Mouse (Mus musculus): ENCODE results near the gene Lax1. TPM values are rescaled to one million over a fixed set of nuclear protein-coding genes. Genes with fewer than 3 reads are reported as not detected.
"Not testable (repeated sequence)": the region's sequence is repeated elsewhere in the genome, so short reads cannot be mapped to it uniquely, and the experiment has no call there.

The Lax1 gene
- total and polyA plus RNA-seq, 3 experiments, result 14.2 to 15.6 (median 14.9) TPM

DNA sequence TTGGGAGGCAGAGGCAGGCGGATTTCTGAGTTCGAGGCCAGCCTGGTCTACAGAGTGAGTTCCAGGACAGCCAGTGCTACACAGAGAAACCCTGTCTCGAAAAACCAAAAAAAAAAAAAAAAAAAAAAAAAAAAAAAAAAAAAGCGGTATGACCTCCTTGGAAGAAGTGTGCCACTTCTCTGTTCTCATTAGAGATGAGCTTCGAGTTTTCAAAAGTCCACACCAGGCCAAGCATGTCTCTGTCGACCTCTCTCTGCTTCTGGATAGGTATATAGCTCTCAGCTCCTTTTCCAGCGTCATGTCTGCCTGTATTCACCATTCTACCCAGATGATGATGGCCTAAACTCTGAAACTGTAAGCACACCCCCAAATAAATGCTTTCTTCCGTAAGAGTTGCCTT, 24.2 kb downstream of the Lax1 start:
- TF ChIP-seq ZNF384 (IDR thresholded peaks at IDR 0.05; ENCODE audit: low read depth, low read length), result peak; percentile 80
- not testable (repeated sequence) for H3K9me3 ChIP-seq (replicated peaks; ENCODE audit: low read length)
- peak overlapping the region; percentile 62; the same call in 1 of the 2 replicates for H3K9ac ChIP-seq (ENCODE audit: insufficient read depth, low read depth)

DNA sequence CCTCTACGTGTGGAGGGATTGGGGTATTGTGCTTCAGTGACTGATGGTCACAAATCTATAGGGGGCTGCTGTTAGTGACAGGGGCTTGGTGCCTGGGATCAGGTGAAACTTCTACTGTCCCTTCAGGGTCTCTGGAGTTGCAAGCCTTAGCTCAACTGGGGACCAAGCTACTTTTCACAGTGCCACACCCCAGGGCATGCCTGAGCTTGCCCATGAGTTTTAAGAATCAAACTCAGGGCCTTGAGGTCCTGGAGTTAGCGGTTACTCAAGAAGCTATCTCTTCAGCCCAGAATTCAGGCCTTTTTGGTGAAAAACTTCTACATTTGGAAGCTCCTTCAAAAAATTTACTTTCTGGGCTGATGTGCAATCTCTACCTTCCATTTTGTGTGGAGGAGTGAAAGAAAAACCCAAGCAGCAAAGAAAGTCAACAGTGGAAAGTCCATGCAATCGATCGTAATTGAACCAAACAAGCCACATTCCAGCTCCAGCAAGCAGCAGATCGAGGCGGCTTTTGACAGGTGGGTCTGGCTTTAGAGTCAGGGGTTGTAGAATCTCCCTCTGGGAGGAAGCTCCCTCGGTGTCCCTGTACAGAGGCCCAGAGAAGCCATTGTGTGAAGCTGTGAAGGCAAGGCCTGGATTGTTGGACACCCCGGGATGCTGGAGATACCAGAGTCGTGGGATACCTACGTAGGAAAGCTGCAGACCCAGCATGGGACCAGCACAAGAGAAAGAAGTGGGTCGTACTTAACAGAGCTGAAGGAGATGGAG, 25.5 kb downstream of the Lax1 start:
- in situ Hi-C loops (cut with MboI; ENCODE audit: low pct_ligation_motif_present, low pct_unique_long_range_greater_than_20kb, low sequenced_read_pairs) (no loop called here), dilution Hi-C loops (cut with MboI; ENCODE audit: extremely low pct_ligation_motif_present, extremely low pct_unique_long_range_greater_than_20kb, low sequenced_read_pairs) (no loop called here)
- TF ChIP-seq TCF12 (IDR thresholded peaks at IDR 0.05; ENCODE audit: low read depth, low read length) (peak; percentile 61; the same call in 1 of the 2 replicates), POLR2AphosphoS2 (IDR thresholded peaks at IDR 0.05; ENCODE audit: low read depth, low read length) (no peak), HCFC1 (IDR thresholded peaks at IDR 0.05; ENCODE audit: low read depth, low read length) (peak; percentile 47), KAT2A (IDR thresholded peaks at IDR 0.05; ENCODE audit: insufficient replicate concordance, low read length) (0 out of 2 replicates have a peak, but pooled peaks have one; percentile 53), MAFK (IDR thresholded peaks at IDR 0.05; ENCODE audit: insufficient replicate concordance, low read length) (no peak), E2F4 (IDR thresholded peaks at IDR 0.05; ENCODE audit: insufficient replicate concordance, low read depth, low read length) (0 out of 2 replicates have a peak, but pooled peaks have one; percentile 41), PAX5 (IDR thresholded peaks at IDR 0.05; ENCODE audit: low read length) (no peak), MEF2A (IDR thresholded peaks at IDR 0.05; ENCODE audit: borderline replicate concordance, low read depth, low read length) (peak; percentile 36; the same call in 1 of the 2 replicates), ETS1 (conservative IDR thresholded peaks at IDR 0.05; ENCODE audit: low read depth, low read length) (no peak; the same call in 1 of the 2 replicates), ZMIZ1 (IDR thresholded peaks at IDR 0.05; ENCODE audit: low read depth, low read length) (no peak), BHLHE40 (IDR thresholded peaks at IDR 0.05; ENCODE audit: low read depth, low read length) (peak; percentile 18; the same call in 1 of the 2 replicates), MAX (IDR thresholded peaks at IDR 0.05; ENCODE audit: low read length) (peak; percentile 57), MYC (IDR thresholded peaks at IDR 0.05; ENCODE audit: low read depth, low read length) (no peak; the same call in 1 of the 2 replicates), EP300 (IDR thresholded peaks at IDR 0.05; ENCODE audit: low read length) (peak; percentile 59), MAZ (IDR thresholded peaks at IDR 0.05; ENCODE audit: low read depth, low read length) (0 out of 2 replicates have a peak, but pooled peaks have one; percentile 36), CHD1 (IDR thresholded peaks at IDR 0.05; ENCODE audit: low read depth, low read length) (peak; percentile 98), SIN3A (IDR thresholded peaks at IDR 0.05; ENCODE audit: low read length) (0 out of 2 replicates have a peak, but pooled peaks have one; percentile 57), ZKSCAN1 (IDR thresholded peaks at IDR 0.05; ENCODE audit: borderline replicate concordance, low read depth, low read length) (no peak), MXI1 (IDR thresholded peaks at IDR 0.05; ENCODE audit: low read depth, low read length) (peak; percentile 64; the same call in 1 of the 2 replicates), POLR2A (IDR thresholded peaks at IDR 0.05; ENCODE audit: low read depth, low read length) (peak; percentile 54), NELFE (IDR thresholded peaks at IDR 0.05; ENCODE audit: low read depth, low read length) (peak; percentile 46; the same call in 1 of the 2 replicates), IRF4 (IDR thresholded peaks at IDR 0.05; ENCODE audit: low read depth, low read length) (peak; percentile 52; the same call in 1 of the 2 replicates), GABPA (IDR thresholded peaks at IDR 0.05; ENCODE audit: insufficient replicate concordance, low read depth, low read length) (no peak), SMC3 (IDR thresholded peaks at IDR 0.05; ENCODE audit: low read depth, low read length) (no peak), ZC3H11A (IDR thresholded peaks at IDR 0.05; ENCODE audit: low read depth, low read length) (no peak)
- Histone ChIP-seq H3K27me3 (replicated peaks) (no peaks in the 10 kb centered on the region), H3K79me2 (replicated peaks; ENCODE audit: control insufficient read depth, extremely low read depth, insufficient read depth, poor library complexity, severe bottlenecking) (peaks cover 41% of the 10 kb centered on the region), H3K9me3 (replicated peaks; ENCODE audit: low read length) (no peaks in the 10 kb centered on the region), H3K27ac (ENCODE audit: insufficient read depth, low read depth) (peak overlapping the region; percentile 92), H3K36me3 (replicated peaks in 1 of 2; ENCODE audit: control insufficient read depth in 1 of 2, insufficient read depth in 1 of 2, low read length in 1 of 2) (peaks cover under 1 to 5% of the 10 kb centered on the region in 2 experiments), H3K4me2 (ENCODE audit: insufficient read depth, low read depth, poor library complexity, severe bottlenecking) (peak overlapping the region; percentile 80; the same call in 1 of the 2 replicates), H3K9ac (ENCODE audit: insufficient read depth, low read depth) (peak overlapping the region; percentile 99), H3K4me3 (replicated peaks in 1 of 3; ENCODE audit: low read depth in 2 of 3, low read length in 2 of 3, poor library complexity in 1 of 3) (peak overlapping the region; percentile 3 to 77 (median 60)), H3K4me1 (ENCODE audit: control insufficient read depth in 1 of 2, insufficient read depth in 2 of 2) (peaks cover 10 to 21% of the 10 kb centered on the region in 2 experiments)
- no peak for DNase-seq (ENCODE audit: extremely low read depth)

More for the DNA sequence above, 24.2 kb downstream of the Lax1 start:
- in situ Hi-C loops (cut with MboI; ENCODE audit: low pct_ligation_motif_present, low pct_unique_long_range_greater_than_20kb, low sequenced_read_pairs); dilution Hi-C loops (cut with MboI; ENCODE audit: extremely low pct_ligation_motif_present, extremely low pct_unique_long_range_greater_than_20kb, low sequenced_read_pairs); H3K27me3 ChIP-seq (replicated peaks); H3K27ac ChIP-seq (ENCODE audit: insufficient read depth, low read depth); DNase-seq (ENCODE audit: extremely low read depth); H3K36me3 ChIP-seq (replicated peaks in 1 of 2; ENCODE audit: control insufficient read depth in 1 of 2, insufficient read depth in 1 of 2, low read length in 1 of 2): not testable (repeated sequence)
- Histone ChIP-seq H3K4me3 (replicated peaks in 1 of 3; ENCODE audit: low read depth in 2 of 3, low read length in 2 of 3, poor library complexity in 1 of 3) (peak overlapping the region in 1 of 3 experiments; percentile 65), H3K4me1 (ENCODE audit: control insufficient read depth in 1 of 2, insufficient read depth in 2 of 2) (peaks cover 11 to 16% of the 10 kb centered on the region in 2 experiments), H3K79me2 (replicated peaks; ENCODE audit: control insufficient read depth, extremely low read depth, insufficient read depth, poor library complexity, severe bottlenecking) (peaks cover 27% of the 10 kb centered on the region), H3K4me2 (ENCODE audit: insufficient read depth, low read depth, poor library complexity, severe bottlenecking) (peak overlapping the region; percentile 80)

Data from CH12.LX (cell line).